11 mouse cellular contexts compared by ENCODE assay signal in genomic region chr2:145613705-145614104, GRCm38 (mm10).
A peak's percentile ranks its signal among the peaks of the same experiment; 100 is the strongest.
DNase-seq lines count a peak whose midpoint lies in the region; ATAC-seq and TF ChIP-seq lines count a peak whose summit lies in the region.
"Had no signal": no experiment of that assay in that cellular context is flagged by ENCODE, and none has a peak within 500 bp of the region (broad histone marks: within the 10 kb centered on the region; RNA-seq: fewer than 3 reads in every experiment).

No protein-coding gene starts in this region.

- no peak for TF ChIP-seq POLR2A in kidney, adult 2 months (IDR thresholded peaks at IDR 0.05; ENCODE audit: low read depth, low read length)

- H3K9me3 ChIP-seq in embryonic facial prominence, embryonic 10.5 days = no peaks in the 10 kb centered on the region
- H3K9me3 ChIP-seq in kidney, embryonic 14.5 days (ENCODE audit: control insufficient read depth, low read length) = no peaks in the 10 kb centered on the region
- no peaks in the 10 kb centered on the region for H3K9me3 ChIP-seq in midbrain, embryonic 15.5 days
- H3K9me3 ChIP-seq in intestine, postnatal 0 days (ENCODE audit: control insufficient read depth) = no peaks in the 10 kb centered on the region

- H3K4me1 ChIP-seq in kidney, adult 2 months (ENCODE audit: control insufficient read depth, insufficient read depth, low read length) = no peaks in the 10 kb centered on the region
- H3K4me1 ChIP-seq in embryonic facial prominence, embryonic 10.5 days = peaks cover 13% of the 10 kb centered on the region; the same call in 1 of the 2 replicates
- no peaks in the 10 kb centered on the region for H3K4me1 ChIP-seq in kidney, embryonic 14.5 days (ENCODE audit: control insufficient read depth, insufficient read depth, low read length)
- H3K4me1 ChIP-seq in midbrain, embryonic 15.5 days = no peaks in the 10 kb centered on the region
- no peaks in the 10 kb centered on the region for H3K4me1 ChIP-seq in intestine, postnatal 0 days (replicated peaks; ENCODE audit: control insufficient read depth, insufficient read depth, low read length)

- H3K4me3 ChIP-seq in kidney, adult 2 months (ENCODE audit: insufficient read depth, low read depth, low read length) = no peak overlapping the region
- H3K4me3 ChIP-seq in embryonic facial prominence, embryonic 10.5 days = no peak overlapping the region
- no peak overlapping the region for H3K4me3 ChIP-seq in kidney, embryonic 14.5 days (ENCODE audit: low read length)
- no peak overlapping the region for H3K4me3 ChIP-seq in midbrain, embryonic 15.5 days
- no peak overlapping the region for H3K4me3 ChIP-seq in intestine, postnatal 0 days (ENCODE audit: low read depth, low read length)

- H3K36me3 ChIP-seq in kidney, adult 2 months (ENCODE audit: control insufficient read depth, insufficient read depth, low read length) = no peaks in the 10 kb centered on the region
- no peaks in the 10 kb centered on the region for H3K36me3 ChIP-seq in embryonic facial prominence, embryonic 10.5 days (replicated peaks)
- H3K36me3 ChIP-seq in kidney, embryonic 14.5 days (ENCODE audit: control insufficient read depth, insufficient read depth, low read length) = no peaks in the 10 kb centered on the region
- H3K36me3 ChIP-seq in midbrain, embryonic 15.5 days (replicated peaks) = no peaks in the 10 kb centered on the region
- H3K36me3 ChIP-seq in intestine, postnatal 0 days (ENCODE audit: control insufficient read depth, insufficient read depth) = no peaks in the 10 kb centered on the region

- H3K27me3 ChIP-seq in kidney, adult 2 months (replicated peaks; ENCODE audit: control insufficient read depth, insufficient read depth, low read length) = no peaks in the 10 kb centered on the region
- H3K27me3 ChIP-seq in embryonic facial prominence, embryonic 10.5 days (replicated peaks; ENCODE audit: low read depth, poor library complexity, severe bottlenecking) = no peaks in the 10 kb centered on the region
- H3K27me3 ChIP-seq in kidney, embryonic 14.5 days (ENCODE audit: control insufficient read depth, insufficient read depth, low read length) = no peaks in the 10 kb centered on the region
- H3K27me3 ChIP-seq in midbrain, embryonic 15.5 days (replicated peaks) = no peaks in the 10 kb centered on the region
- no peaks in the 10 kb centered on the region for H3K27me3 ChIP-seq in intestine, postnatal 0 days (replicated peaks; ENCODE audit: control insufficient read depth, insufficient read depth, low read length)
- H3K27me3 ChIP-seq: Patski had no signal

- TF ChIP-seq CTCF in kidney, adult 2 months (conservative IDR thresholded peaks at IDR 0.05; ENCODE audit: insufficient read depth, insufficient read length, low read depth, low read length) = no peak
- no peak for TF ChIP-seq CTCF in intestine, postnatal 0 days (IDR thresholded peaks at IDR 0.05; ENCODE audit: low read depth)

- peak; percentile 27 for DNase-seq in kidney, adult 2 months
- no peak for DNase-seq in kidney, adult 18-20 months
- no peak for DNase-seq in embryonic facial prominence, embryonic 10.5 days (ENCODE audit: low spot score)
- DNase-seq in gastrocnemius, postnatal 4 days (ENCODE audit: low spot score in 2 of 2) = no peak
- DNase-seq: adrenal gland, adult 2 months; heart, postnatal 10 days; lung, postnatal 10 days had no signal

- no peak overlapping the region for H3K9ac ChIP-seq in kidney, embryonic 14.5 days (ENCODE audit: low read depth, low read length)
- no peak overlapping the region for H3K9ac ChIP-seq in midbrain, embryonic 15.5 days
- H3K9ac ChIP-seq in intestine, postnatal 0 days (ENCODE audit: low read depth, low read length) = no peak overlapping the region

- peak; percentile 73 for ATAC-seq in kidney, embryonic 14.5 days (ENCODE audit: low FRiP score, low TSS enrichment)
- peak; percentile 65; the same call in 1 of the 2 replicates for ATAC-seq in midbrain, embryonic 15.5 days (replicated peaks)
- ATAC-seq in intestine, postnatal 0 days = no peak
- ATAC-seq: Patski had no signal

- WGBS in kidney, adult 2 months = 51% methylated on average over 8 of the region's 8 CpGs
- WGBS in embryonic facial prominence, embryonic 10.5 days = 66% methylated on average over 8 of the region's 8 CpGs
- WGBS in kidney, embryonic 14.5 days = 65% methylated on average over 8 of the region's 8 CpGs
- 71% methylated on average over 8 of the region's 8 CpGs for WGBS in midbrain, embryonic 15.5 days
- WGBS in intestine, postnatal 0 days = 87% methylated on average over 8 of the region's 8 CpGs

- H3K4me2 ChIP-seq in kidney, embryonic 14.5 days (replicated peaks; ENCODE audit: low read depth, low read length) = no peak overlapping the region
- H3K4me2 ChIP-seq in midbrain, embryonic 15.5 days = no peak overlapping the region
- no peak overlapping the region for H3K4me2 ChIP-seq in intestine, postnatal 0 days (replicated peaks; ENCODE audit: low read depth)

- no peak overlapping the region for H3K27ac ChIP-seq in kidney, adult 2 months (ENCODE audit: insufficient read depth, low read depth, low read length)
- 0 out of 2 replicates have a peak overlapping the region, but pooled peaks have one; percentile 19 for H3K27ac ChIP-seq in embryonic facial prominence, embryonic 10.5 days (replicated peaks)
- H3K27ac ChIP-seq in kidney, embryonic 14.5 days (ENCODE audit: low read depth, low read length) = no peak overlapping the region
- no peak overlapping the region for H3K27ac ChIP-seq in midbrain, embryonic 15.5 days
- H3K27ac ChIP-seq in intestine, postnatal 0 days (ENCODE audit: low read depth, low read length) = no peak overlapping the region
